Mouse (Mus musculus) stomach, embryonic 14.5 days (tissue): ENCODE data around the gene Gm4756. TPM values are rescaled to one million over a fixed set of nuclear protein-coding genes. Genes with fewer than 3 reads are reported as not detected.

Source experiments
- ATAC-seq: fragments of 200-750 bp; cut with Nextera tagmentation; 2 replicates; pipeline ENCODE4 v1.8.0; 2017; ENCODE audit warnings: low read depth, moderate TSS enrichment; ENCODE audit not compliant: insufficient number of reproducible peaks, insufficient read depth, low FRiP score
- H3K27ac ChIP-seq: fragments of 300-500 bp; sonication (generic); 2 replicates; pipeline ENCODE4 v1.5.1; 2014; ENCODE audit warnings: mild to moderate bottlenecking, low read length, moderate library complexity, mixed read lengths
- H3K27me3 ChIP-seq: fragments of 300-500 bp; sonication (generic); 2 replicates; pipeline ENCODE4 v1.6.1; 2014; ENCODE audit warnings: low read length, control low read depth, mixed read lengths; ENCODE audit not compliant: control insufficient read depth, insufficient read depth
- H3K36me3 ChIP-seq: fragments of 300-500 bp; sonication (generic); 2 replicates; pipeline ENCODE4 v1.6.1; 2014; ENCODE audit warnings: mild to moderate bottlenecking, control low read depth, low read length, moderate library complexity, mixed read lengths; ENCODE audit not compliant: control insufficient read depth, insufficient read depth
- H3K4me1 ChIP-seq: fragments of 300-500 bp; sonication (generic); 2 replicates; pipeline ENCODE4 v1.6.1; 2014; ENCODE audit warnings: low read length, control low read depth, mixed read lengths; ENCODE audit not compliant: control insufficient read depth, insufficient read depth
- H3K4me2 ChIP-seq: fragments of 300-500 bp; sonication (generic); replicated peaks from 2 replicates; pipeline ENCODE4 v1.6.1; 2014; ENCODE audit warnings: low read depth, low read length, control low read depth
- H3K4me3 ChIP-seq: fragments of 300-500 bp; sonication (generic); 2 replicates; pipeline ENCODE4 v1.5.1; 2014; ENCODE audit warnings: low read depth, low read length, control low read depth
- H3K9ac ChIP-seq: fragments of 300-500 bp; sonication (generic); replicated peaks from 2 replicates; pipeline ENCODE4 v1.6.1; 2014; ENCODE audit warnings: low read depth, mild to moderate bottlenecking, control low read depth, low read length, moderate library complexity, mixed read lengths
- H3K9me3 ChIP-seq: fragments of 300-500 bp; sonication (generic); 2 replicates; pipeline ENCODE4 v1.6.1; 2016; ENCODE audit warnings: low read depth, low read length, control low read depth; ENCODE audit not compliant: control insufficient read depth
- WGBS: fragments of 180-500 bp; shearing (Covaris S2); extraction: QIAGEN DNeasy Blood & Tissue Kit; methylation state at CpG from one replicate; pipeline ENCODE4 v1.1.7; 2014; 5-methylcytosine and 5-hydroxymethylcytosine counted together
- polyA plus RNA-seq: library from polyadenylated mRNA; unstranded; fragments of >200 nt; fragmentation: Nextera tagmentation; extraction: Ambion mirVana; gene quantifications from 2 replicates; pipeline ENCODE4 v1.2.1, GENCODE M21; 2014

Gm4756 gene
- polyA plus RNA-seq, 1 experiment from 2014 or later = not detected

- 92% methylated on average over 3 of the region's 3 CpGs for WGBS
- Histone ChIP-seq H3K4me3 (no peak overlapping the region), H3K27me3 (no peaks in the 10 kb centered on the region), H3K36me3 (peaks cover 3% of the 10 kb centered on the region; the same call in 1 of the 2 replicates), H3K9ac (no peak overlapping the region), H3K4me2 (no peak overlapping the region), H3K4me1 (no peaks in the 10 kb centered on the region), H3K27ac (no peak overlapping the region), H3K9me3 (no peaks in the 10 kb centered on the region)
- ATAC-seq = no peak
These were observed 67.4 kb downstream of the Gm4756 start for GRCm38 (mm10) chr12:72582021-72582420.

- Histone ChIP-seq H3K4me3 (no peak overlapping the region), H3K27ac (no peak overlapping the region), H3K9ac (no peak overlapping the region), H3K27me3 (no peaks in the 10 kb centered on the region), H3K4me2 (no peak overlapping the region), H3K9me3 (no peaks in the 10 kb centered on the region), H3K4me1 (no peaks in the 10 kb centered on the region), H3K36me3 (no peaks in the 10 kb centered on the region)
- WGBS = 71% methylated on average over 4 of the region's 4 CpGs
- ATAC-seq = 0 out of 2 replicates have a peak, but pooled peaks have one; percentile 14
These were observed 85.1 kb downstream of the Gm4756 start for GRCm38 (mm10) chr12:72564281-72564795.

- Histone ChIP-seq H3K27ac (no peak overlapping the region), H3K9ac (no peak overlapping the region), H3K4me2 (no peak overlapping the region), H3K9me3 (no peaks in the 10 kb centered on the region), H3K36me3 (no peaks in the 10 kb centered on the region), H3K27me3 (no peaks in the 10 kb centered on the region), H3K4me3 (no peak overlapping the region), H3K4me1 (no peaks in the 10 kb centered on the region)
- WGBS = 69% methylated on average over 4 of the region's 4 CpGs
- ATAC-seq = no peak
These were observed 95.1 kb downstream of the Gm4756 start for GRCm38 (mm10) chr12:72554347-72554746.

GRCm38 (mm10) chr12:72538571-72538970 is 110.9 kb downstream of the Gm4756 start:
- WGBS = 88% methylated on average over 10 of the region's 10 CpGs
- H3K27ac ChIP-seq = no peak overlapping the region
- no peak for ATAC-seq

GRCm38 (mm10) chr12:72536021-72536597 is 113.4 kb downstream of the Gm4756 start, which contains the start of gene Pcnx4:
TSS of gene Pcnx4 (plus strand) at chr12:72536383.
- WGBS = under 1% methylated on average over 45 of the region's 45 CpGs
- 0 out of 2 replicates have a peak, but pooled peaks cover 2% of the 10 kb centered on the region for H3K4me1 ChIP-seq
- peak within 1 kb of the TSS; percentile 74 for H3K4me2 ChIP-seq
- peak within 1 kb of the TSS; percentile 50 for H3K9ac ChIP-seq
- ATAC-seq = peak; percentile 100
- H3K36me3 ChIP-seq = no peaks in the 10 kb centered on the region
- no peaks in the 10 kb centered on the region for H3K27me3 ChIP-seq
- H3K27ac ChIP-seq = peak within 1 kb of the TSS; percentile 33; the same call in 1 of the 2 replicates
- H3K4me3 ChIP-seq = peak within 1 kb of the TSS; percentile 69
- no peaks in the 10 kb centered on the region for H3K9me3 ChIP-seq

More at GRCm38 (mm10) chr12:72538571-72538970, 110.9 kb downstream of the Gm4756 start:
- Histone ChIP-seq H3K4me2 (no peak overlapping the region), H3K9ac (no peak overlapping the region), H3K9me3 (no peaks in the 10 kb centered on the region), H3K4me1 (0 out of 2 replicates have a peak, but pooled peaks cover 2% of the 10 kb centered on the region), H3K36me3 (no peaks in the 10 kb centered on the region; the same call in 1 of the 2 replicates), H3K4me3 (no peak overlapping the region), H3K27me3 (no peaks in the 10 kb centered on the region)

- Histone ChIP-seq H3K9me3 (no peaks in the 10 kb centered on the region), H3K36me3 (no peaks in the 10 kb centered on the region), H3K4me1 (0 out of 2 replicates have a peak, but pooled peaks cover 2% of the 10 kb centered on the region), H3K27ac (0 out of 2 replicates have a peak overlapping the region, but pooled peaks have one; percentile 33), H3K27me3 (no peaks in the 10 kb centered on the region), H3K9ac (0 out of 2 replicates have a peak overlapping the region, but pooled peaks have one; percentile 50), H3K4me3 (peak overlapping the region; percentile 69), H3K4me2 (peak overlapping the region; percentile 74)
- ATAC-seq = no peak; the same call in 1 of the 2 replicates
- 45% methylated on average over 3 of the region's 3 CpGs for WGBS
These were observed 113.9 kb downstream of the Gm4756 start for GRCm38 (mm10) chr12:72535599-72535998.

GRCm38 (mm10) chr12:72533986-72534385 is 115.5 kb downstream of the Gm4756 start:
- no peaks in the 10 kb centered on the region for H3K9me3 ChIP-seq
- WGBS = 85% methylated on average over 6 of the region's 6 CpGs
- no peaks in the 10 kb centered on the region for H3K36me3 ChIP-seq
- 0 out of 2 replicates have a peak, but pooled peaks cover 2% of the 10 kb centered on the region for H3K4me1 ChIP-seq
- H3K4me3 ChIP-seq = no peak overlapping the region
- no peaks in the 10 kb centered on the region for H3K27me3 ChIP-seq
- ATAC-seq = no peak
- no peak overlapping the region for H3K27ac ChIP-seq
- H3K9ac ChIP-seq = no peak overlapping the region
- H3K4me2 ChIP-seq = no peak overlapping the region

- no peaks in the 10 kb centered on the region for H3K9me3 ChIP-seq
- no peak overlapping the region for H3K27ac ChIP-seq
- 77% methylated on average over 7 of the region's 7 CpGs for WGBS
- H3K27me3 ChIP-seq = no peaks in the 10 kb centered on the region
- no peak overlapping the region for H3K9ac ChIP-seq
- no peak overlapping the region for H3K4me2 ChIP-seq
- H3K36me3 ChIP-seq = no peaks in the 10 kb centered on the region
- H3K4me3 ChIP-seq = no peak overlapping the region
- H3K4me1 ChIP-seq = 0 out of 2 replicates have a peak, but pooled peaks cover 2% of the 10 kb centered on the region
- ATAC-seq = no peak
These were observed 117.2 kb downstream of the Gm4756 start for GRCm38 (mm10) chr12:72532303-72532702.
